Mouse (Mus musculus): ENCODE measurements around the gene Cidec. TPM values are rescaled to one million over a fixed set of nuclear protein-coding genes. Genes with fewer than 3 reads are reported as not detected.

Cidec gene
- polyA plus RNA-seq, 1 experiment from 2014 or later, result 24.4 TPM

GRCm38 (mm10) chr6:113473246-113473645 is 37.7 kb upstream of the Cidec start:
- 43% methylated on average over 2 of the region's 2 CpGs for WGBS
- Histone ChIP-seq H3K36me3 (ENCODE audit: control insufficient read depth, insufficient read depth, low read length) (no peaks in the 10 kb centered on the region), H3K4me1 (ENCODE audit: control insufficient read depth, insufficient read depth, low read length) (peaks cover 37% of the 10 kb centered on the region), H3K9me3 (ENCODE audit: control insufficient read depth, low read length) (no peaks in the 10 kb centered on the region), H3K9ac (ENCODE audit: low read depth, low read length) (no peak overlapping the region), H3K27me3 (replicated peaks; ENCODE audit: control insufficient read depth, insufficient read depth, low read length) (no peaks in the 10 kb centered on the region), H3K4me3 (ENCODE audit: low read length) (no peak overlapping the region), H3K27ac (ENCODE audit: low read length) (no peak overlapping the region), H3K4me2 (ENCODE audit: low read depth, low read length) (no peak overlapping the region)
- peak; percentile 49 for ATAC-seq

GRCm38 (mm10) chr6:113472061-113472460 is 36.5 kb upstream of the Cidec start:
- H3K27ac ChIP-seq (ENCODE audit: low read length), result peak overlapping the region; percentile 65
- H3K4me2 ChIP-seq (ENCODE audit: low read depth, low read length), result peak overlapping the region; percentile 72
- WGBS, result 71% methylated on average over 10 of the region's 10 CpGs
- no peaks in the 10 kb centered on the region for H3K36me3 ChIP-seq (ENCODE audit: control insufficient read depth, insufficient read depth, low read length)
- peak overlapping the region; percentile 47 for H3K4me3 ChIP-seq (ENCODE audit: low read length)
- no peaks in the 10 kb centered on the region for H3K27me3 ChIP-seq (replicated peaks; ENCODE audit: control insufficient read depth, insufficient read depth, low read length)
- peak overlapping the region; percentile 74 for H3K9ac ChIP-seq (ENCODE audit: low read depth, low read length)
- peaks cover 34% of the 10 kb centered on the region for H3K4me1 ChIP-seq (ENCODE audit: control insufficient read depth, insufficient read depth, low read length)
- no peaks in the 10 kb centered on the region for H3K9me3 ChIP-seq (ENCODE audit: control insufficient read depth, low read length)
- 0 out of 2 replicates have a peak, but pooled peaks have one; percentile 3 for ATAC-seq

- WGBS, result 14% methylated on average over 12 of the region's 12 CpGs
- Histone ChIP-seq H3K36me3 (ENCODE audit: control insufficient read depth, insufficient read depth, low read length) (no peaks in the 10 kb centered on the region), H3K4me2 (ENCODE audit: low read depth, low read length) (peak within 1 kb of the TSS; percentile 72), H3K9me3 (ENCODE audit: control insufficient read depth, low read length) (no peaks in the 10 kb centered on the region), H3K27ac (ENCODE audit: low read length) (peak within 1 kb of the TSS; percentile 65), H3K27me3 (replicated peaks; ENCODE audit: control insufficient read depth, insufficient read depth, low read length) (no peaks in the 10 kb centered on the region), H3K4me3 (ENCODE audit: low read length) (peak within 1 kb of the TSS; percentile 47), H3K4me1 (ENCODE audit: control insufficient read depth, insufficient read depth, low read length) (peaks cover 31% of the 10 kb centered on the region), H3K9ac (ENCODE audit: low read depth, low read length) (peak within 1 kb of the TSS; percentile 74)
- peak; percentile 74 for ATAC-seq
Observed at GRCm38 (mm10) chr6:113471297-113471936, 35.9 kb upstream of the Cidec start, which contains the start of gene Il17rc. Il17rc (plus strand) TSS chr6:113471427.

- peaks cover 31% of the 10 kb centered on the region for H3K4me1 ChIP-seq (ENCODE audit: control insufficient read depth, insufficient read depth, low read length)
- H3K27me3 ChIP-seq (replicated peaks; ENCODE audit: control insufficient read depth, insufficient read depth, low read length), result no peaks in the 10 kb centered on the region
- no peaks in the 10 kb centered on the region for H3K36me3 ChIP-seq (ENCODE audit: control insufficient read depth, insufficient read depth, low read length)
- no peak overlapping the region for H3K27ac ChIP-seq (ENCODE audit: low read length)
- H3K4me3 ChIP-seq (ENCODE audit: low read length), result peak overlapping the region; percentile 51
- peak overlapping the region; percentile 87 for H3K4me2 ChIP-seq (ENCODE audit: low read depth, low read length)
- H3K9me3 ChIP-seq (ENCODE audit: control insufficient read depth, low read length), result no peaks in the 10 kb centered on the region
- ATAC-seq, result peak; percentile 68
- H3K9ac ChIP-seq (ENCODE audit: low read depth, low read length), result peak overlapping the region; percentile 70
- under 1% methylated on average over 31 of the region's 31 CpGs for WGBS
Observed at GRCm38 (mm10) chr6:113469432-113469831, 33.9 kb upstream of the Cidec start.

- Histone ChIP-seq H3K4me2 (ENCODE audit: low read depth, low read length) (peak overlapping the region; percentile 87), H3K27ac (ENCODE audit: low read length) (no peak overlapping the region), H3K9ac (ENCODE audit: low read depth, low read length) (peak overlapping the region; percentile 70), H3K4me1 (ENCODE audit: control insufficient read depth, insufficient read depth, low read length) (peaks cover 31% of the 10 kb centered on the region), H3K9me3 (ENCODE audit: control insufficient read depth, low read length) (no peaks in the 10 kb centered on the region), H3K27me3 (replicated peaks; ENCODE audit: control insufficient read depth, insufficient read depth, low read length) (no peaks in the 10 kb centered on the region), H3K4me3 (ENCODE audit: low read length) (peak overlapping the region; percentile 51), H3K36me3 (ENCODE audit: control insufficient read depth, insufficient read depth, low read length) (no peaks in the 10 kb centered on the region)
- peak; percentile 59 for ATAC-seq
- 12% methylated on average over 9 of the region's 9 CpGs for WGBS
Observed at GRCm38 (mm10) chr6:113469021-113469420, 33.5 kb upstream of the Cidec start.

GRCm38 (mm10) chr6:113468512-113468911 is 33.0 kb upstream of the Cidec start:
- Histone ChIP-seq H3K27me3 (replicated peaks; ENCODE audit: control insufficient read depth, insufficient read depth, low read length) (no peaks in the 10 kb centered on the region), H3K27ac (ENCODE audit: low read length) (no peak overlapping the region), H3K9me3 (ENCODE audit: control insufficient read depth, low read length) (no peaks in the 10 kb centered on the region), H3K4me2 (ENCODE audit: low read depth, low read length) (peak overlapping the region; percentile 87; the same call in 1 of the 2 replicates), H3K36me3 (ENCODE audit: control insufficient read depth, insufficient read depth, low read length) (no peaks in the 10 kb centered on the region), H3K4me1 (ENCODE audit: control insufficient read depth, insufficient read depth, low read length) (peaks cover 31% of the 10 kb centered on the region), H3K9ac (ENCODE audit: low read depth, low read length) (peak overlapping the region; percentile 70; the same call in 1 of the 2 replicates), H3K4me3 (ENCODE audit: low read length) (no peak overlapping the region)
- no peak for ATAC-seq
- WGBS, result 70% methylated on average over 3 of the region's 3 CpGs

- WGBS, result 62% methylated on average over 5 of the region's 5 CpGs
- no peak for ATAC-seq
Observed at GRCm38 (mm10) chr6:113465602-113466001, 30.0 kb upstream of the Cidec start.

GRCm38 (mm10) chr6:113464040-113464439 is 28.5 kb upstream of the Cidec start:
- Histone ChIP-seq H3K9me3 (ENCODE audit: control insufficient read depth, low read length) (no peaks in the 10 kb centered on the region), H3K36me3 (ENCODE audit: control insufficient read depth, insufficient read depth, low read length) (no peaks in the 10 kb centered on the region)

More at GRCm38 (mm10) chr6:113465602-113466001, 30.0 kb upstream of the Cidec start:
- Histone ChIP-seq H3K9me3 (ENCODE audit: control insufficient read depth, low read length) (no peaks in the 10 kb centered on the region), H3K36me3 (ENCODE audit: control insufficient read depth, insufficient read depth, low read length) (no peaks in the 10 kb centered on the region), H3K4me2 (ENCODE audit: low read depth, low read length) (no peak overlapping the region), H3K4me3 (ENCODE audit: low read length) (no peak overlapping the region), H3K27me3 (replicated peaks; ENCODE audit: control insufficient read depth, insufficient read depth, low read length) (no peaks in the 10 kb centered on the region), H3K4me1 (ENCODE audit: control insufficient read depth, insufficient read depth, low read length) (peaks cover 11% of the 10 kb centered on the region), H3K9ac (ENCODE audit: low read depth, low read length) (no peak overlapping the region), H3K27ac (ENCODE audit: low read length) (no peak overlapping the region)

GRCm38 (mm10) chr6:113458635-113459034 is 23.1 kb upstream of the Cidec start:
- no peaks in the 10 kb centered on the region for H3K27me3 ChIP-seq (replicated peaks; ENCODE audit: control insufficient read depth, insufficient read depth, low read length)
- ATAC-seq, result peak; percentile 92
- 47% methylated on average over 10 of the region's 10 CpGs for WGBS
- H3K36me3 ChIP-seq (ENCODE audit: control insufficient read depth, insufficient read depth, low read length), result no peaks in the 10 kb centered on the region
- peak overlapping the region; percentile 27 for H3K4me3 ChIP-seq (ENCODE audit: low read length)
- no peaks in the 10 kb centered on the region for H3K4me1 ChIP-seq (ENCODE audit: control insufficient read depth, insufficient read depth, low read length)
- H3K27ac ChIP-seq (ENCODE audit: low read length), result no peak overlapping the region
- H3K4me2 ChIP-seq (ENCODE audit: low read depth, low read length), result peak overlapping the region; percentile 30; the same call in 1 of the 2 replicates
- peak overlapping the region; percentile 64 for H3K9ac ChIP-seq (ENCODE audit: low read depth, low read length)
- H3K9me3 ChIP-seq (ENCODE audit: control insufficient read depth, low read length), result no peaks in the 10 kb centered on the region

More at GRCm38 (mm10) chr6:113464040-113464439, 28.5 kb upstream of the Cidec start:
- Histone ChIP-seq H3K9ac (ENCODE audit: low read depth, low read length) (no peak overlapping the region), H3K4me1 (ENCODE audit: control insufficient read depth, insufficient read depth, low read length) (peaks cover 3% of the 10 kb centered on the region; the same call in 1 of the 2 replicates), H3K4me3 (ENCODE audit: low read length) (no peak overlapping the region), H3K27me3 (replicated peaks; ENCODE audit: control insufficient read depth, insufficient read depth, low read length) (no peaks in the 10 kb centered on the region), H3K27ac (ENCODE audit: low read length) (no peak overlapping the region), H3K4me2 (ENCODE audit: low read depth, low read length) (no peak overlapping the region)
- 66% methylated on average over 7 of the region's 7 CpGs for WGBS
- no peak for ATAC-seq

Data from intestine, embryonic 16.5 days (tissue).